Mouse (Mus musculus) liver, postnatal 0 days (tissue): ENCODE data around the gene Elmo1.

ENCODE experiments used
- CTCF ChIP-seq: sonication (generic); IDR thresholded peaks from 2 replicates; pipeline ENCODE4 v1.5.1; 2016; ENCODE audit warnings: antibody characterized with exemption, low read depth
- EP300 ChIP-seq: IDR thresholded peaks from 2 replicates; pipeline ENCODE4 v1.6.1; 2016; ENCODE audit warnings: antibody characterized with exemption, low read depth, mild to moderate bottlenecking

DNA sequence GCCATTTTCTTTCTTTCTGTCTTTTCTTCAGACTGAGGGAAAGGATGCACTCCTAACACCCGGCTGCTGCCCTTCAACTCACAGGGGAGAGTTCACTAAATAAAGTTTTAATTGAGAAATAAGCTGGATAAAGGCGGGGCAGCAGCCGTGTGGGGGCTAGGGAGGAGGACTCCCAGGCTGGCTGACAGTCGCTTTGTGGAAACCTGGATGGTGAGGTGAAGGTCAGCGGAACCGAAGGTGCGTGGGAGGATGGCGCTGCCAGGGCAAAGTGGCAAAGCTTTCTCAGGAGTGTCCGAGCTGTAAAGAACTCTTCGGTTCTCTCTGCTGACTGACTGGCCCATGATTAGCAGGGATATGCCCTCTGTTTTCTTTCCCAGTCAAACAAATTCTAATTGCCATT, 40.2 kb upstream of the Elmo1 start:
- TF ChIP-seq EP300 (no peak), CTCF (no peak)
